In genomic region chr2:112308671-112309070, GRCm38 (mm10) we compare ENCODE assay signal across 16 mouse cellular contexts. TPM values are rescaled to one million over a fixed set of nuclear protein-coding genes. Genes with fewer than 3 reads are reported as not detected.
DNase-seq lines count a peak whose midpoint lies in the region; ATAC-seq and TF ChIP-seq lines count a peak whose summit lies in the region.
"Had no signal": no experiment of that assay in that cellular context is flagged by ENCODE, and none has a peak within 500 bp of the region (broad histone marks: within the 10 kb centered on the region; RNA-seq: fewer than 3 reads in every experiment).

No protein-coding gene starts in this region.

- TF ChIP-seq POLR2A in heart, adult 2 months (IDR thresholded peaks at IDR 0.05; ENCODE audit: insufficient read depth, low read depth, low read length), result no peak
- no peak for TF ChIP-seq POLR2A in lung, adult 2 months (IDR thresholded peaks at IDR 0.05; ENCODE audit: borderline replicate concordance, extremely low read depth, low read depth, low read length)

- ATAC-seq in heart, embryonic 15.5 days (replicated peaks; ENCODE audit: insufficient number of reproducible peaks, insufficient read depth, low FRiP score, low read depth), result no peak
- ATAC-seq in stomach, postnatal 0 days (ENCODE audit: low FRiP score, low TSS enrichment), result no peak
- no peak for ATAC-seq in midbrain, embryonic 11.5 days (ENCODE audit: low FRiP score)
- ATAC-seq: midbrain, embryonic 16.5 days had no signal

- H3K36me3 ChIP-seq in heart, embryonic 15.5 days, result no peaks in the 10 kb centered on the region
- peaks cover 6% of the 10 kb centered on the region; the same call in 1 of the 2 replicates for H3K36me3 ChIP-seq in heart, adult 2 months (ENCODE audit: control insufficient read depth, insufficient read depth, low read length)
- H3K36me3 ChIP-seq in stomach, postnatal 0 days (ENCODE audit: control insufficient read depth, insufficient read depth, low read length), result no peaks in the 10 kb centered on the region
- H3K36me3 ChIP-seq in midbrain, embryonic 11.5 days (ENCODE audit: control insufficient read depth, insufficient read depth, low read length), result no peaks in the 10 kb centered on the region
- H3K36me3 ChIP-seq: embryonic facial prominence, embryonic 13.5 days; kidney, embryonic 15.5 days; neural tube, embryonic 12.5 days had no signal

- peaks cover 16% of the 10 kb centered on the region for H3K4me1 ChIP-seq in heart, embryonic 15.5 days (replicated peaks)
- peaks cover 7% of the 10 kb centered on the region for H3K4me1 ChIP-seq in heart, adult 2 months (ENCODE audit: control insufficient read depth, insufficient read depth, low read length)
- peaks cover 12% of the 10 kb centered on the region for H3K4me1 ChIP-seq in lung, adult 2 months (ENCODE audit: control insufficient read depth, insufficient read depth, low read length)
- no peaks in the 10 kb centered on the region for H3K4me1 ChIP-seq in stomach, postnatal 0 days (replicated peaks; ENCODE audit: control insufficient read depth, insufficient read depth)
- no peaks in the 10 kb centered on the region for H3K4me1 ChIP-seq in midbrain, embryonic 11.5 days (ENCODE audit: control insufficient read depth, insufficient read depth, low read length)
- H3K4me1 ChIP-seq: embryonic facial prominence, embryonic 13.5 days; kidney, embryonic 15.5 days; neural tube, embryonic 12.5 days had no signal

- no peaks in the 10 kb centered on the region for H3K9me3 ChIP-seq in heart, embryonic 15.5 days (replicated peaks)
- H3K9me3 ChIP-seq in stomach, postnatal 0 days (ENCODE audit: control insufficient read depth, low read length), result no peaks in the 10 kb centered on the region
- H3K9me3 ChIP-seq in midbrain, embryonic 11.5 days (ENCODE audit: control insufficient read depth, low read length), result no peaks in the 10 kb centered on the region
- H3K9me3 ChIP-seq: embryonic facial prominence, embryonic 13.5 days; kidney, embryonic 15.5 days; neural tube, embryonic 12.5 days had no signal

- peak overlapping the region; percentile 62 for H3K27ac ChIP-seq in heart, embryonic 15.5 days
- no peak overlapping the region for H3K27ac ChIP-seq in heart, adult 2 months
- H3K27ac ChIP-seq in stomach, postnatal 0 days (replicated peaks), result no peak overlapping the region
- no peak overlapping the region for H3K27ac ChIP-seq in midbrain, embryonic 11.5 days (ENCODE audit: low read depth, low read length)
- H3K27ac ChIP-seq: embryonic facial prominence, embryonic 13.5 days; kidney, embryonic 15.5 days; neural tube, embryonic 12.5 days had no signal

- no peak for TF ChIP-seq CTCF in heart, adult 2 months (IDR thresholded peaks at IDR 0.05)
- no peak for TF ChIP-seq CTCF in lung, adult 2 months (IDR thresholded peaks at IDR 0.05; ENCODE audit: insufficient read depth, low read length)
- no peak for TF ChIP-seq CTCF in stomach, postnatal 0 days (IDR thresholded peaks at IDR 0.05; ENCODE audit: low read depth)

- no peaks in the 10 kb centered on the region for H3K27me3 ChIP-seq in heart, embryonic 15.5 days
- no peaks in the 10 kb centered on the region for H3K27me3 ChIP-seq in heart, adult 2 months (ENCODE audit: control insufficient read depth, insufficient read depth, low read length)
- H3K27me3 ChIP-seq in stomach, postnatal 0 days (ENCODE audit: control insufficient read depth, insufficient read depth, low read length), result no peaks in the 10 kb centered on the region
- H3K27me3 ChIP-seq in midbrain, embryonic 11.5 days (ENCODE audit: control insufficient read depth, insufficient read depth, low read length), result no peaks in the 10 kb centered on the region
- H3K27me3 ChIP-seq: embryonic facial prominence, embryonic 13.5 days; kidney, embryonic 15.5 days; neural tube, embryonic 12.5 days had no signal

- no peak overlapping the region for H3K9ac ChIP-seq in heart, embryonic 15.5 days
- no peak overlapping the region for H3K9ac ChIP-seq in heart, adult 2 months (ENCODE audit: low read depth, low read length)
- H3K9ac ChIP-seq in stomach, postnatal 0 days (ENCODE audit: low read length), result no peak overlapping the region
- H3K9ac ChIP-seq in midbrain, embryonic 11.5 days (ENCODE audit: low read length), result no peak overlapping the region
- H3K9ac ChIP-seq: embryonic facial prominence, embryonic 13.5 days; kidney, embryonic 15.5 days; neural tube, embryonic 12.5 days had no signal

- H3K4me3 ChIP-seq in heart, embryonic 15.5 days, result no peak overlapping the region
- no peak overlapping the region for H3K4me3 ChIP-seq in heart, adult 2 months
- no peak overlapping the region for H3K4me3 ChIP-seq in lung, adult 2 months (replicated peaks; ENCODE audit: extremely low read depth, low read depth, low read length)
- no peak overlapping the region for H3K4me3 ChIP-seq in stomach, postnatal 0 days (ENCODE audit: low read depth, low read length)
- H3K4me3 ChIP-seq in midbrain, embryonic 11.5 days (ENCODE audit: low read depth, low read length), result no peak overlapping the region
- H3K4me3 ChIP-seq: embryonic facial prominence, embryonic 13.5 days; kidney, embryonic 15.5 days; neural tube, embryonic 12.5 days had no signal

- no peak overlapping the region for H3K4me2 ChIP-seq in heart, embryonic 15.5 days
- no peak overlapping the region for H3K4me2 ChIP-seq in stomach, postnatal 0 days (replicated peaks; ENCODE audit: low read depth)
- H3K4me2 ChIP-seq in midbrain, embryonic 11.5 days, result no peak overlapping the region
- H3K4me2 ChIP-seq: embryonic facial prominence, embryonic 13.5 days; kidney, embryonic 15.5 days; neural tube, embryonic 12.5 days had no signal

- 70% methylated on average over 3 of the region's 3 CpGs for WGBS in heart, embryonic 15.5 days
- 48% methylated on average over 3 of the region's 3 CpGs for WGBS in heart, adult 2 months
- 44% methylated on average over 3 of the region's 3 CpGs for WGBS in lung, adult 2 months
- 60% methylated on average over 3 of the region's 3 CpGs for WGBS in stomach, postnatal 0 days
- 97% methylated on average over 3 of the region's 3 CpGs for WGBS in midbrain, embryonic 11.5 days

- H3K79me2 ChIP-seq in heart, adult 2 months (replicated peaks; ENCODE audit: control insufficient read depth, insufficient read depth, low read length), result peaks cover 4% of the 10 kb centered on the region; the same call in 1 of the 2 replicates

- intact Hi-C loops in heart, adult 2 months (cut with DNase I), result loop anchor here (2.0 kb wide), 1 partner anchor 42 kb away; the partner anchor contains the start of gene Gm21985

- TF ChIP-seq EP300 in heart, adult 2 months (IDR thresholded peaks at IDR 0.05; ENCODE audit: insufficient read depth, low read depth, low read length), result no peak
- no peak for TF ChIP-seq EP300 in stomach, postnatal 0 days (optimal IDR thresholded peaks at IDR 0.05)

- no peak for DNase-seq in heart, adult 2 months
- peak; percentile 14 for DNase-seq in lung, postnatal 36 days
- DNase-seq in lung, adult 2 months, result no peak
- peak; percentile 68 for DNase-seq in brain, adult 2 months (ENCODE audit: low read depth, low spot score)
- peak; percentile 50 for DNase-seq in telencephalon, adult 2 months (ENCODE audit: low read depth, low spot score)
- DNase-seq in stomach, postnatal 0 days (ENCODE audit: low spot score), result no peak
- DNase-seq in midbrain, embryonic 11.5 days (ENCODE audit: low spot score, missing footprints), result no peak
- DNase-seq: gastrocnemius, postnatal 36 days had no signal

RNA-seq across cellular contexts. Expression of gene Gm21985, which starts 42.6 kb away (rescaled TPM):
- polyA plus RNA-seq in heart, embryonic 15.5 days (2015; fragmentation: Nextera tagmentation; extraction: Ambion mirVana), result not detected in 2 replicates
- total RNA-seq in heart, adult 2 months (2021), result 1 to 10 TPM in 1 of 2 experiments, under 1 TPM in 1; 0.42 to 1.1 TPM
- polyA plus RNA-seq in heart, adult 2 months (2012; rRNA removed), result not detected in 2 replicates
- polyA plus RNA-seq in lung, adult 2 months (2012; rRNA removed), result not detected in 2 replicates
- not detected in 2 replicates for polyA plus RNA-seq in stomach, postnatal 0 days (2015; fragmentation: Nextera tagmentation; extraction: Ambion mirVana)
- not detected in 2 replicates for polyA plus RNA-seq in midbrain, embryonic 11.5 days (2014; fragmentation: Nextera tagmentation; extraction: Ambion mirVana)
- total RNA-seq: liver, adult 2 months had no signal
- polyA plus RNA-seq: embryonic facial prominence, embryonic 13.5 days; kidney, embryonic 15.5 days; liver, adult 2 months; neural tube, embryonic 12.5 days had no signal

RNA-seq across cellular contexts. Expression of gene Slc12a6, which starts 43.0 kb away (rescaled TPM):
- polyA plus RNA-seq in heart, embryonic 15.5 days (2015; fragmentation: Nextera tagmentation; extraction: Ambion mirVana), result 9.6 and 11.4 TPM in 2 replicates
- 10 to 100 TPM; 31.1 to 32.9 TPM for total RNA-seq in heart, adult 2 months (2021)
- 23.2 and 44.3 TPM in 2 replicates for polyA plus RNA-seq in heart, adult 2 months (2012; rRNA removed)
- polyA plus RNA-seq in lung, adult 2 months (2012; rRNA removed), result 34.7 and 49.1 TPM in 2 replicates
- 5.4 and 6.2 TPM in 2 replicates for polyA plus RNA-seq in stomach, postnatal 0 days (2015; fragmentation: Nextera tagmentation; extraction: Ambion mirVana)
- polyA plus RNA-seq in midbrain, embryonic 11.5 days (2014; fragmentation: Nextera tagmentation; extraction: Ambion mirVana), result 14.4 and 16.0 TPM in 2 replicates

RNA-seq across cellular contexts. Expression of gene Nop10, which starts 46.9 kb away (rescaled TPM):
- 159 and 160 TPM in 2 replicates for polyA plus RNA-seq in heart, embryonic 15.5 days (2015; fragmentation: Nextera tagmentation; extraction: Ambion mirVana)
- 10 to 100 TPM; 61.8 to 65.4 TPM for total RNA-seq in heart, adult 2 months (2021)
- 89.0 and 113 TPM in 2 replicates for polyA plus RNA-seq in heart, adult 2 months (2012; rRNA removed)
- polyA plus RNA-seq in lung, adult 2 months (2012; rRNA removed), result 40.3 and 50.4 TPM in 2 replicates
- 169 and 172 TPM in 2 replicates for polyA plus RNA-seq in stomach, postnatal 0 days (2015; fragmentation: Nextera tagmentation; extraction: Ambion mirVana)
- polyA plus RNA-seq in midbrain, embryonic 11.5 days (2014; fragmentation: Nextera tagmentation; extraction: Ambion mirVana), result 160 and 161 TPM in 2 replicates

RNA-seq across cellular contexts. Expression of gene Nutm1, which starts 49.6 kb away (rescaled TPM):
- not detected in 2 replicates for polyA plus RNA-seq in heart, embryonic 15.5 days (2015; fragmentation: Nextera tagmentation; extraction: Ambion mirVana)
- not detected for total RNA-seq in heart, adult 2 months (2021)
- not detected in 2 replicates for polyA plus RNA-seq in heart, adult 2 months (2012; rRNA removed)
- polyA plus RNA-seq in lung, adult 2 months (2012; rRNA removed), result not detected in 2 replicates
- 0.06 and 0.10 TPM in 2 replicates for polyA plus RNA-seq in stomach, postnatal 0 days (2015; fragmentation: Nextera tagmentation; extraction: Ambion mirVana)
- polyA plus RNA-seq in midbrain, embryonic 11.5 days (2014; fragmentation: Nextera tagmentation; extraction: Ambion mirVana), result not detected in 2 replicates
- total RNA-seq: gastrocnemius, postnatal 36 days; heart, postnatal 14 days; layer of hippocampus, adult 8-10 months; liver, adult 2 months had no signal
- polyA plus RNA-seq: embryonic facial prominence, embryonic 13.5 days; liver, adult 2 months; midbrain, embryonic 16.5 days; neural tube, embryonic 12.5 days had no signal

RNA-seq across cellular contexts. Expression of gene Emc4, which starts 59.2 kb away (rescaled TPM):
- polyA plus RNA-seq in heart, embryonic 15.5 days (2015; fragmentation: Nextera tagmentation; extraction: Ambion mirVana), result 92.2 and 97.4 TPM in 2 replicates
- 10 to 100 TPM; 63.6 to 68.4 TPM for total RNA-seq in heart, adult 2 months (2021)
- polyA plus RNA-seq in heart, adult 2 months (2012; rRNA removed), result 82.1 and 135 TPM in 2 replicates
- polyA plus RNA-seq in lung, adult 2 months (2012; rRNA removed), result 76.8 and 95.5 TPM in 2 replicates
- polyA plus RNA-seq in stomach, postnatal 0 days (2015; fragmentation: Nextera tagmentation; extraction: Ambion mirVana), result 120 and 123 TPM in 2 replicates
- polyA plus RNA-seq in midbrain, embryonic 11.5 days (2014; fragmentation: Nextera tagmentation; extraction: Ambion mirVana), result 112 and 115 TPM in 2 replicates

Comparison
In these comparisons a context has a peak if more than half of its experiments do, and no peak if none do; other contexts are left out.
1. DNase-seq: peak in lung, postnatal 36 days (single experiment), brain, adult 2 months (single experiment) and telencephalon, adult 2 months (single experiment); none in heart, adult 2 months (0 of 2), lung, adult 2 months (single experiment), stomach, postnatal 0 days (single experiment) and midbrain, embryonic 11.5 days (single experiment).